Mouse (Mus musculus) forebrain, embryonic 13.5 days (tissue): Measurements from ENCODE around the gene Dennd1b. TPM values are rescaled to one million over a fixed set of nuclear protein-coding genes. Genes with fewer than 3 reads are reported as not detected.
A peak's percentile ranks its signal among the peaks of the same experiment; 100 is the strongest.

Source experiments
- ATAC-seq: fragments of 200-750 bp; cut with Nextera tagmentation; 2 replicates; pipeline ENCODE4 v1.8.0; 2017
- H3K27ac ChIP-seq: fragments of 300-500 bp; sonication (generic); 2 replicates; pipeline ENCODE4 v1.5.1; 2015; ENCODE audit warnings: inconsistent platforms, mild to moderate bottlenecking, moderate library complexity
- H3K27me3 ChIP-seq: fragments of 300-500 bp; sonication (generic); 2 replicates; pipeline ENCODE4 v1.6.1; 2015; ENCODE audit warnings: mild to moderate bottlenecking, inconsistent platforms
- H3K36me3 ChIP-seq: fragments of 300-500 bp; sonication (generic); 2 replicates; pipeline ENCODE4 v1.6.1; 2015; ENCODE audit warnings: mild to moderate bottlenecking, inconsistent platforms; ENCODE audit not compliant: poor library complexity, severe bottlenecking
- H3K4me1 ChIP-seq: fragments of 300-500 bp; sonication (generic); 2 replicates; pipeline ENCODE4 v1.6.1; 2015; ENCODE audit warnings: inconsistent platforms
- H3K4me2 ChIP-seq: fragments of 300-500 bp; sonication (generic); 2 replicates; pipeline ENCODE4 v1.6.1; 2015; ENCODE audit warnings: inconsistent platforms, mild to moderate bottlenecking, moderate library complexity
- H3K4me3 ChIP-seq: fragments of 300-500 bp; sonication (generic); 2 replicates; pipeline ENCODE4 v1.5.1; 2015; ENCODE audit warnings: mild to moderate bottlenecking, inconsistent platforms
- H3K9ac ChIP-seq: fragments of 300-500 bp; sonication (generic); 2 replicates; pipeline ENCODE4 v1.6.1; 2015; ENCODE audit warnings: mild to moderate bottlenecking, inconsistent platforms
- H3K9me3 ChIP-seq: fragments of 300-500 bp; sonication (generic); replicated peaks from 2 replicates; pipeline ENCODE4 v1.6.1; 2016; ENCODE audit warnings: inconsistent platforms
- WGBS: fragments of 180-500 bp; shearing (Covaris S2); methylation state at CpG from one replicate; pipeline ENCODE4 v1.1.7; 2015; 5-methylcytosine and 5-hydroxymethylcytosine counted together
- polyA plus RNA-seq: library from polyadenylated mRNA; unstranded; fragments of >200 nt; fragmentation: Nextera tagmentation; extraction: Ambion mirVana; gene quantifications from 2 replicates; pipeline ENCODE4 v1.2.1, GENCODE M21; 2015

The Dennd1b gene
- polyA plus RNA-seq, 1 experiment from 2014 or later = 10.4 TPM

- H3K4me1 ChIP-seq = no peaks in the 10 kb centered on the region
- no peaks in the 10 kb centered on the region for H3K27me3 ChIP-seq
These were observed 23.6 kb upstream of the Dennd1b start for GRCm38 (mm10) chr1:138939579-138940139.

DNA sequence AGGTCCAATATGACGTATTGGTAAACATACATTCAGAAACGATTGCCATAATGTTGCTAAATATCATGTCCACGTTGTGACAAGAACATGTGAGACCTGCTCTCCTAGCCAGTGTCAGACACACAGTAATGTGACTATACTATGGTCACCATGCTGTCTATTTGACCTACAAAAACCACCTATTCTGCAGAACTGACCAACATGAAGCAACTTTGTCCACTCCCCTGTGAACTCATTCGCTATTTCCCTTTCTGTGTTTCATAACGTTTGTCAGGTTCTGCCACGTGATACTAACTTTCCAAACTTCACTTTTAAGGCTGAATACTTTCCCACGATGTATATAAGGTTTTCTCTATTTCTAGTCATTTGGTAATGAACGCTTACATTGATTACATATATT lies 22.8 kb upstream of the Dennd1b start:
- H3K4me2 ChIP-seq = no peak overlapping the region
- no peak overlapping the region for H3K9ac ChIP-seq
- H3K4me3 ChIP-seq = no peak overlapping the region
- H3K27me3 ChIP-seq = no peaks in the 10 kb centered on the region
- H3K9me3 ChIP-seq = no peaks in the 10 kb centered on the region
- no peak for ATAC-seq
- no peaks in the 10 kb centered on the region for H3K4me1 ChIP-seq
- no peaks in the 10 kb centered on the region for H3K36me3 ChIP-seq
- WGBS = 92% methylated on average over 8 of the region's 8 CpGs
- H3K27ac ChIP-seq = no peak overlapping the region

More at GRCm38 (mm10) chr1:138939579-138940139, 23.6 kb upstream of the Dennd1b start:
- no peak overlapping the region for H3K4me2 ChIP-seq
- H3K36me3 ChIP-seq = no peaks in the 10 kb centered on the region
- no peak for ATAC-seq
- WGBS = 76% methylated on average over 6 of the region's 6 CpGs
- H3K9ac ChIP-seq = no peak overlapping the region
- no peaks in the 10 kb centered on the region for H3K9me3 ChIP-seq
- H3K27ac ChIP-seq = no peak overlapping the region
- no peak overlapping the region for H3K4me3 ChIP-seq

DNA sequence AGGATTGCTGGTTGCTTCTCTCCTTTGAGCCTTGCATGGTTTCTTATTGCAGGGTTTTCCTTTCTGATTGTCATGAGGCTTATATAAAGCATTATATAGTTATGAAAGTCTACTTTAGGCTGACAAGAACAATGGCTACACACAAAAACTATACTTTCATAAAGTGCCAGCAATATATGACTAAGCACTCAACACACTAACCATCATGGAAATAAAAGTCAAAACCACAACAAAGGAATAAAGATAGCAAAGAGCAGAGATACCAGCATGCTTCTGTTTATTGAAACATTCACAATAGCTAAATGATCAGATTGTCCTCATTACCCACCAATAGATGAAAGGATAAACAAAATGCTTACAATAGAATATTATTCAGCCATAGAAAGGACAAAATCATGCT lies 11.1 kb upstream of the Dennd1b start:
- Histone ChIP-seq H3K36me3 (no peaks in the 10 kb centered on the region), H3K27me3 (no peaks in the 10 kb centered on the region), H3K4me3 (no peak overlapping the region), H3K4me1 (no peaks in the 10 kb centered on the region), H3K9ac (no peak overlapping the region), H3K27ac (no peak overlapping the region), H3K9me3 (no peaks in the 10 kb centered on the region), H3K4me2 (no peak overlapping the region)
- no peak for ATAC-seq

- no peaks in the 10 kb centered on the region for H3K36me3 ChIP-seq
- H3K9me3 ChIP-seq = no peaks in the 10 kb centered on the region
- H3K27ac ChIP-seq = no peak overlapping the region
- no peak overlapping the region for H3K9ac ChIP-seq
- H3K4me3 ChIP-seq = no peak overlapping the region
- no peak for ATAC-seq
- no peaks in the 10 kb centered on the region for H3K4me1 ChIP-seq
- H3K4me2 ChIP-seq = no peak overlapping the region
- no peaks in the 10 kb centered on the region for H3K27me3 ChIP-seq
- 91% methylated on average over 5 of the region's 5 CpGs for WGBS
These were observed 8.3 kb upstream of the Dennd1b start for GRCm38 (mm10) chr1:138954978-138955377.

DNA sequence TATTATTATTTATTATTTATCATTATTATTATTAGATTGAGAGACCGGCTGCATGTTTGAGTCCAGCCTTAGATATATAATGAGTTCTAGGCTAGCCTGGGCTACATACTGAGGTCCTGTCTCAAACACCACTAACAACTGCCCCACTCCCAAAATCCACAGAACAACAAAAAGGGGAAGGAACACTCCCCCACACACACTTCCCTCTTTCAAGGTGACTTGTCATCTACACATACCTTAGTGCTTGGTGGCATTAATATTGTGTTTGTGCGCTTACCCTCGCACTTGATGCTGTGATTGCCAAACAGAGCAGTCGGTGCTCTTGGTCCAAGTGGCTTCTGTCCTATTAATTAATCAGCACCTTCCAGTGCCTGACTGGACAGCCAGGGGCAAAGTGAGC lies 7.8 kb upstream of the Dennd1b start:
- no peak overlapping the region for H3K4me2 ChIP-seq
- H3K36me3 ChIP-seq = no peaks in the 10 kb centered on the region
- no peak overlapping the region for H3K4me3 ChIP-seq
- 83% methylated on average over 4 of the region's 4 CpGs for WGBS
- no peak overlapping the region for H3K27ac ChIP-seq
- H3K27me3 ChIP-seq = no peaks in the 10 kb centered on the region
- H3K4me1 ChIP-seq = no peaks in the 10 kb centered on the region
- no peak overlapping the region for H3K9ac ChIP-seq
- ATAC-seq = no peak
- no peaks in the 10 kb centered on the region for H3K9me3 ChIP-seq

- no peak for ATAC-seq
- H3K9ac ChIP-seq = no peak overlapping the region
- no peaks in the 10 kb centered on the region for H3K9me3 ChIP-seq
- H3K4me2 ChIP-seq = no peak overlapping the region
- no peak overlapping the region for H3K4me3 ChIP-seq
- H3K27me3 ChIP-seq = no peaks in the 10 kb centered on the region
- H3K4me1 ChIP-seq = no peaks in the 10 kb centered on the region
- no peaks in the 10 kb centered on the region for H3K36me3 ChIP-seq
- no peak overlapping the region for H3K27ac ChIP-seq
These were observed 6.7 kb upstream of the Dennd1b start for GRCm38 (mm10) chr1:138956511-138956910.

DNA sequence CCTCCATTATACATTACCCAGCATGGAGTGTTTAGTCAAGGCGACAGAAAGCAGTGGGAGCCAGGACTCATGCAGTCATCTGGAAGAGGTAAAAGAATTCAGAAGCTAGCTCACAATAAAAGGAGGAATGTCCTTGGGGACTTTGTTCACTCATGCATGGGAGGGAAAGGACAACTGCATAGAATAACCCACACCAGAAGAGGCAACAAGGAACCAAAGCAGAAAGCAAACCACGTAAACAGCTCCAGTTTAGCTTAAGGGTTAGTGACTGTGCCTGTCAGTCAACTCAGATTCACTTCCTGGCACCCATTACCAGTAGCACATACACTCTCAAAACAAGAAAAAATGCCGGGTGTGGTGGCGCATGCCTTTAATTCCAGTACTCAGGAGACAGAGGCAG lies 6.1 kb upstream of the Dennd1b start:
- H3K4me1 ChIP-seq = no peaks in the 10 kb centered on the region
- WGBS = 36% methylated on average over 4 of the region's 4 CpGs
- no peaks in the 10 kb centered on the region for H3K36me3 ChIP-seq
- H3K4me3 ChIP-seq = no peak overlapping the region
- H3K27ac ChIP-seq = no peak overlapping the region
- H3K27me3 ChIP-seq = no peaks in the 10 kb centered on the region
- no peak for ATAC-seq
- H3K9me3 ChIP-seq = no peaks in the 10 kb centered on the region
- H3K9ac ChIP-seq = no peak overlapping the region
- H3K4me2 ChIP-seq = no peak overlapping the region

- H3K4me3 ChIP-seq = no peak overlapping the region
- 39% methylated on average over 3 of the region's 3 CpGs for WGBS
- ATAC-seq = no peak
- H3K27me3 ChIP-seq = no peaks in the 10 kb centered on the region
- H3K9ac ChIP-seq = no peak overlapping the region
- H3K9me3 ChIP-seq = no peaks in the 10 kb centered on the region
- no peak overlapping the region for H3K4me2 ChIP-seq
- H3K36me3 ChIP-seq = no peaks in the 10 kb centered on the region
- H3K27ac ChIP-seq = no peak overlapping the region
- 0 out of 2 replicates have a peak, but pooled peaks cover 5% of the 10 kb centered on the region for H3K4me1 ChIP-seq
These were observed 4.4 kb upstream of the Dennd1b start for GRCm38 (mm10) chr1:138958863-138959262.

DNA sequence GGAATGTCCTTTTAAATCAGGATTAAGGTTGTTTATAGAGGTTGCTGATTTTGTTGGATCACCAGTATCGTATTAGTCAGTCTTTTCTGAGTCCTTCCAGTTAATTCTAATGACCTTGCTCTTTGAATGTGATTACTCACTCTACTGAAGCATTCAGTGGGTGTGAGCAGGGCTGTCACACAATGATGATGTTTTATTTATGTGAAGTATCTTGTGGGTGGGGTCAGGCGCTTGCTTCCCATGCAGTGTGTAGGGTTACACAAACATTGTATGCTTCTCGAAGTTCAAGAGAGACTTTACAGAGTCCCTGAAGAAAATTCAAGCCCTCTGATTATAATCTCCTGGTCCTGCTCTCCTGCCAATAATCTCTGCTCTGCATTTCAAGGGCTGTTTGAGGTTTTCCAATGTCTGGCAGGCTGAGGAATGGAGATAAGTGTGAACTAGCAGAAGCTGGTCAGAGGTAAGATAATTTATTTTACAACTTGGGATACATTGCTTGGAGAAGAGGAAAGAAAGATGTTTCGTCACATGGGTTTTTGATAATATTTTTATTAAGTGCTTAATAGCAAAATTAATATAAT lies 3.2 kb upstream of the Dennd1b start:
- Histone ChIP-seq H3K27ac (no peak overlapping the region), H3K9me3 (no peaks in the 10 kb centered on the region), H3K4me1 (0 out of 2 replicates have a peak, but pooled peaks cover 5% of the 10 kb centered on the region), H3K36me3 (no peaks in the 10 kb centered on the region), H3K4me2 (no peak overlapping the region), H3K27me3 (no peaks in the 10 kb centered on the region), H3K9ac (no peak overlapping the region), H3K4me3 (no peak overlapping the region)
- ATAC-seq = no peak
- 74% methylated on average over 4 of the region's 4 CpGs for WGBS

- Histone ChIP-seq H3K4me3 (peak overlapping the region; percentile 86), H3K36me3 (0 out of 2 replicates have a peak, but pooled peaks cover 3% of the 10 kb centered on the region), H3K27ac (no peak overlapping the region), H3K27me3 (no peaks in the 10 kb centered on the region), H3K9me3 (no peaks in the 10 kb centered on the region), H3K4me1 (0 out of 2 replicates have a peak, but pooled peaks cover 5% of the 10 kb centered on the region), H3K4me2 (peak overlapping the region; percentile 78), H3K9ac (peak overlapping the region; percentile 93; the same call in 1 of the 2 replicates)
- 58% methylated on average over 9 of the region's 9 CpGs for WGBS
- no peak for ATAC-seq
These were observed 751 bp upstream of the Dennd1b start for GRCm38 (mm10) chr1:138962266-138963101.

- no peaks in the 10 kb centered on the region for H3K27me3 ChIP-seq
- H3K4me2 ChIP-seq = peak overlapping the region; percentile 78
- 0 out of 2 replicates have a peak, but pooled peaks cover 5% of the 10 kb centered on the region for H3K4me1 ChIP-seq
- no peaks in the 10 kb centered on the region for H3K9me3 ChIP-seq
- peaks cover 3% of the 10 kb centered on the region; the same call in 1 of the 2 replicates for H3K36me3 ChIP-seq
- peak; percentile 89 for ATAC-seq
- H3K27ac ChIP-seq = peak overlapping the region; percentile 88
- peak overlapping the region; percentile 86 for H3K4me3 ChIP-seq
- peak overlapping the region; percentile 93 for H3K9ac ChIP-seq
- WGBS = under 1% methylated on average over 27 of the region's 50 CpGs
These were observed 728 bp downstream of the Dennd1b start for GRCm38 (mm10) chr1:138963868-138964458.

DNA sequence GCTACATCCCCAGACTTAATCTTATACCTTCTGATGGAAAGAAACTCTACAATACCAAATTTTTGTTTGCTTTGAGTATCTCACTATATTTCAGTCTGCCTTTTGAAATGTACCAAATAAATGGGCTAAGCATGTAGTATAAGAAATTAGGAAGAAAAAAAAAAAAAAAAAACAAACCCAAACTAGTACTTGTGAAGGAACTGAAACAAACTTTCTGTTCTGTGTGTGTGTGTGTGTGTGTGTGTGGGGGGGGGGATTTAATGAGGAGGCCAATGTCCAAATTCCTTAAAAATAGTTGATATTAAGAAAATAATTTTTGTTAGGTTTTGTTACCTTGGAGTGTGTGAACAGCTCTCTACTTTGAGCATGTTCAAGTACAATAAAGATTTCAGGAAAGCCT lies 1.8 kb downstream of the Dennd1b start:
- H3K27me3 ChIP-seq = no peaks in the 10 kb centered on the region
- 0 out of 2 replicates have a peak, but pooled peaks cover 5% of the 10 kb centered on the region for H3K4me1 ChIP-seq
- no peak overlapping the region for H3K4me3 ChIP-seq
- no peaks in the 10 kb centered on the region for H3K9me3 ChIP-seq
- ATAC-seq = no peak
- peaks cover 3% of the 10 kb centered on the region; the same call in 1 of the 2 replicates for H3K36me3 ChIP-seq
- H3K9ac ChIP-seq = no peak overlapping the region
- H3K4me2 ChIP-seq = peak overlapping the region; percentile 33
- H3K27ac ChIP-seq = no peak overlapping the region
